Mouse (Mus musculus) gastrocnemius, postnatal 36 days (tissue): ENCODE data around the gene Klk1b1. TPM values are rescaled to one million over a fixed set of nuclear protein-coding genes. Genes with fewer than 3 reads are reported as not detected.
"Not testable (repeated sequence)": the region's sequence is repeated elsewhere in the genome, so short reads cannot be mapped to it uniquely, and the experiment has no call there.

ENCODE experiments used
- DNase-seq, 2 experiments: peaks; one replicate each; pipeline ENCODE4 v3.0.0; 2022
- intact Hi-C: fragments of 180-260 bp; cut with DNase I; formaldehyde crosslinking; loops from one replicate; pipeline ENCODE4 v1.15.1; 2025
- total RNA-seq, 2 experiments: library from RNA; stranded (reverse); gene quantifications; 2 replicates each; pipeline ENCODE4 v1.2.3; 2021

The Klk1b1 gene
- total RNA-seq, 2 experiments from 2014 or later, result not detected

DNA sequence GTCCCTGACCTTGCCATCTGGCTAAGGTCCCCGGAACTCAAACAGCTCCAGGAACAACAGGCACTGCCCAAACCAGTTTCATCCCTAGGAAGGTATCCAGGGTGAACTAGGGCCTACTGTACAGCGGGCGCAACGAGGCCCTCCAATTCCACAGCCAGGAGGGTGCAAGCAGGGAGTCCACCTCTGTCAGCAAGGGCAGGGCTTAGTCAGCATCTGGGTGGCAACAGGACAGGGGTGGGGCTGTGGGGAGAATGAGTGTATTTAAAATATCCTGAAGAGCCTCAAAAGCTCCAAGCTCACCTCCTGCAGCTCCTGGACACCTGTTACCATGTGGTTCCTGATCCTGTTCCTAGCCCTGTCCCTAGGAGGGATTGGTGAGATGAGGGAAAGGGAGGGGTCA lies 29.0 kb downstream of the Klk1b1 start, which contains the start of gene Klk1b11:
TSS of gene Klk1b11 (plus strand) at position 301 of the 400 bp plus-strand sequence.
- intact Hi-C loops, DNase-seq: not testable (repeated sequence)

GRCm38 (mm10) chr7:44004847-44005246 lies 38.3 kb downstream of the Klk1b1 start:
- no peak for DNase-seq
- intact Hi-C loops, result no loop called here

DNA sequence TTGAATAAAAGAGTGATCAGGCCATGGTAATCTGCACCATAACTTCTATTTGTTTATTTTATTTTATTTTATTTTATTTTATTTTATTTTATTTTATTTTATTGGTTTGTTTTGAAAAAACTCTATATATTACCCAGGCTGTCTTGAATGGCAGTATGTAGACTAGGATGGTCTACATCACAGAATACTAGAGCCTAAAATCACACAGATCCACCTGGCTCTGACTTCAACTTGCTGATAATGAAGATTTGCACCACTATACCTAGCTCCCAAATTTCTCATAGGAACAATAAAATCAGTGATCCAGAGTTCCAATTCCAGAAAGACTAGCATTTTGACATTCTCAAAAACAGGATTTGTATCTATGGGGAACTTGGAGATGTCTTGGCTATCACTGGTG lies 45.3 kb downstream of the Klk1b1 start, which contains the start of gene Klk1b26:
TSS of gene Klk1b26 (plus strand) at position 301 of the 400 bp plus-strand sequence.
- intact Hi-C loops, DNase-seq: not testable (repeated sequence)

GRCm38 (mm10) chr7:44014666-44015065 lies 48.1 kb downstream of the Klk1b1 start:
- DNase-seq, intact Hi-C loops: not testable (repeated sequence)

DNA sequence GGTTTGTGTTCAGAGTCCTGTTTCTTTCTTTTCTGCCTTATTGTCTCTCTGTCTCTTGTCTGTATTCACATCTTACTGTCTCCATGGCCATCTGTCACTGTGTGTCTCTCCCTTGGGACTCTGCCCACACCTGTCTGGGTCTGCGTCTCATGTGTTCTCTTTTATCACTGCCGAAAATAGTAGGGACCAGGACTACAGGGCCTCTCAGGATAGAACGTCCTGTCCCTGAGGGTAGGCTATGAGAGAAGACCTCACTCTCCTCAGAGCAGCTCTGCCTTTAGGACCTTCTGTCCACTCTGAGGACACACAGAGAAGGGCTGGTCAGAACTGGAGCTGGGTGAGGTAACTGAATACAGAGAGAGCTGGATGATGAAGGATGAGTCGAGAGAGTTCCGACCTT lies 48.5 kb downstream of the Klk1b1 start:
- no peak for DNase-seq
- intact Hi-C loops, result no loop called here

Other genes with a start within 250 kb of the Klk1b1 start
- not detected for gene Klk12, start 197.9 kb upstream of the Klk1b1 start, total RNA-seq
- under 1 TPM in 1 of 2 experiments, not detected in 1; 0.20 TPM for gene Klk11, start 192.1 kb upstream of the Klk1b1 start, total RNA-seq
- not detected for gene Klk10, start 185.7 kb upstream of the Klk1b1 start, total RNA-seq
- not detected for gene Klk9, start 174.9 kb upstream of the Klk1b1 start, total RNA-seq
- 1 to 10 TPM; 1.5 to 1.9 TPM for gene Klk8, start 169.2 kb upstream of the Klk1b1 start, total RNA-seq
- gene Klk7, start 155.5 kb upstream of the Klk1b1 start, total RNA-seq, result not detected
- gene Klk6, start 142.3 kb upstream of the Klk1b1 start, total RNA-seq, result not detected
- gene Klk5, start 124.8 kb upstream of the Klk1b1 start, total RNA-seq, result not detected
- gene Klk4, start 85.6 kb upstream of the Klk1b1 start, total RNA-seq, result not detected
- not detected for gene Klk15, start 33.0 kb upstream of the Klk1b1 start, total RNA-seq
- not detected for gene Klk1b8, start 16.1 kb upstream of the Klk1b1 start, total RNA-seq
- gene Klk1b9, start 9.3 kb downstream of the Klk1b1 start, total RNA-seq, result not detected
- not detected for gene Klk1b11, start 29.1 kb downstream of the Klk1b1 start, total RNA-seq
- gene Klk1b26, start 45.4 kb downstream of the Klk1b1 start, total RNA-seq, result under 1 TPM; 0.43 to 0.49 TPM
- gene Klk1b27, start 85.5 kb downstream of the Klk1b1 start, total RNA-seq, result not detected
- not detected for gene Klk1b21, start 135.6 kb downstream of the Klk1b1 start, total RNA-seq
- gene Klk1b22, start 145.9 kb downstream of the Klk1b1 start, total RNA-seq, result not detected
- gene Klk1b16, start 170.0 kb downstream of the Klk1b1 start, total RNA-seq, result not detected
- gene Klk1b24, start 221.5 kb downstream of the Klk1b1 start, total RNA-seq, result not detected
- gene Klk1b3, start 231.4 kb downstream of the Klk1b1 start, total RNA-seq, result not detected
- gene Klk1b4, start 240.7 kb downstream of the Klk1b1 start, total RNA-seq, result not detected
- gene Klk1b5, start 249.2 kb downstream of the Klk1b1 start, total RNA-seq, result not detected